In genomic region chr19:61257733-61258132, GRCm38 (mm10) we compare ENCODE assay signal across 33 mouse cellular contexts. TPM values are rescaled to one million over a fixed set of nuclear protein-coding genes. Genes with fewer than 3 reads are reported as not detected.
DNase-seq lines count a peak whose midpoint lies in the region; ATAC-seq and TF ChIP-seq lines count a peak whose summit lies in the region.
"Had no signal": no experiment of that assay in that cellular context is flagged by ENCODE, and none has a peak within 500 bp of the region (broad histone marks: within the 10 kb centered on the region; RNA-seq: fewer than 3 reads in every experiment).

No protein-coding gene starts in this region.

- H3K9me3 ChIP-seq in ES-E14 (ENCODE audit: control insufficient read depth, insufficient read depth, low read depth, low read length): no peaks in the 10 kb centered on the region
- H3K9me3 ChIP-seq: embryonic facial prominence, embryonic 12.5 days; embryonic facial prominence, embryonic 15.5 days; forebrain, embryonic 12.5 days; forebrain, embryonic 15.5 days; heart, embryonic 10.5 days; hindbrain, embryonic 12.5 days; hindbrain, embryonic 15.5 days had no signal

- in situ Hi-C loops in ES-E14 (cut with MboI; ENCODE audit: low sequenced_read_pairs in 2 of 2, unreplicated experiment in 2 of 2): no loop called here

- no peak for TF ChIP-seq POLR2A in thymus, adult 2 months (IDR thresholded peaks at IDR 0.05; ENCODE audit: control insufficient read depth, extremely low read depth, insufficient read depth, low read length, poor library complexity)

- peak; percentile 88 for DNase-seq in heart, adult 11 months
- no peak for DNase-seq in heart, postnatal 4 days
- no peak for DNase-seq in ES-E14 (ENCODE audit: low read depth, low spot score)
- DNase-seq in right cerebral cortex, adult 18-20 months: no peak
- no peak for DNase-seq in thymus, adult 2 months
- DNase-seq: adrenal gland, postnatal 10 days; adrenal gland, postnatal 36 days; B cell, adult 2 months; cerebellum, adult 18-20 months; cerebellum, adult 9-10 months; cerebellum, postnatal 14 days; gastrocnemius, postnatal 25 days; heart, adult 2 months; heart, postnatal 14 days had no signal

- no peak overlapping the region for H3K9ac ChIP-seq in ES-E14 (ENCODE audit: insufficient read depth, low read depth, low read length, poor library complexity, severe bottlenecking)
- H3K9ac ChIP-seq: embryonic facial prominence, embryonic 12.5 days; embryonic facial prominence, embryonic 15.5 days; forebrain, embryonic 12.5 days; forebrain, embryonic 15.5 days; heart, embryonic 13.5 days; hindbrain, embryonic 12.5 days; hindbrain, embryonic 15.5 days had no signal

- H3K4me3 ChIP-seq in ES-E14 (ENCODE audit: insufficient read depth in 1 of 2, low read depth in 1 of 2, low read length in 2 of 2, poor library complexity in 1 of 2, severe bottlenecking in 1 of 2): peak overlapping the region; percentile 18 to 42; a peak in 2 of 4 replicates
- no peak overlapping the region for H3K4me3 ChIP-seq in thymus, adult 2 months (ENCODE audit: control insufficient read depth, insufficient read depth, low read length)
- H3K4me3 ChIP-seq: embryonic facial prominence, embryonic 12.5 days; embryonic facial prominence, embryonic 15.5 days; erythroblast, embryonic 14.5 days; forebrain, embryonic 12.5 days; forebrain, embryonic 15.5 days; heart, adult 2 months; heart, embryonic 10.5 days; heart, embryonic 13.5 days; hindbrain, embryonic 12.5 days; hindbrain, embryonic 15.5 days had no signal

- H3K27me3 ChIP-seq in thymus, adult 2 months (ENCODE audit: control insufficient read depth, insufficient read depth, low read length): no peaks in the 10 kb centered on the region
- H3K27me3 ChIP-seq: CH12.LX; embryonic facial prominence, embryonic 12.5 days; embryonic facial prominence, embryonic 15.5 days; forebrain, embryonic 15.5 days; heart, embryonic 13.5 days; hindbrain, embryonic 12.5 days; hindbrain, embryonic 15.5 days had no signal

- H3K27ac ChIP-seq in ES-E14 (ENCODE audit: insufficient read depth, low read depth, low read length, poor library complexity, severe bottlenecking): no peak overlapping the region
- H3K27ac ChIP-seq in thymus, adult 2 months (ENCODE audit: control insufficient read depth, insufficient read depth, low read length): no peak overlapping the region
- H3K27ac ChIP-seq: embryonic facial prominence, embryonic 12.5 days; embryonic facial prominence, embryonic 15.5 days; forebrain, embryonic 12.5 days; forebrain, embryonic 15.5 days; heart, adult 2 months; heart, embryonic 10.5 days; heart, embryonic 13.5 days; hindbrain, embryonic 12.5 days; hindbrain, embryonic 15.5 days had no signal

- WGBS in thymus, adult 2 months: 97% methylated on average over 18 of the region's 18 CpGs

- no peaks in the 10 kb centered on the region for H3K4me1 ChIP-seq in ES-E14 (ENCODE audit: control insufficient read depth in 2 of 2, insufficient read depth in 2 of 2, low read length in 2 of 2, poor library complexity in 1 of 2)
- H3K4me1 ChIP-seq in thymus, adult 2 months (replicated peaks; ENCODE audit: control insufficient read depth, insufficient read depth, low read length): no peaks in the 10 kb centered on the region
- H3K4me1 ChIP-seq: embryonic facial prominence, embryonic 12.5 days; embryonic facial prominence, embryonic 15.5 days; forebrain, embryonic 12.5 days; forebrain, embryonic 15.5 days; heart, embryonic 10.5 days; heart, embryonic 13.5 days; hindbrain, embryonic 12.5 days; hindbrain, embryonic 15.5 days had no signal

- H3K36me3 ChIP-seq in ES-E14 (ENCODE audit: control insufficient read depth, insufficient read depth, low read length, poor library complexity, severe bottlenecking): no peaks in the 10 kb centered on the region
- H3K36me3 ChIP-seq in thymus, adult 2 months (ENCODE audit: control insufficient read depth, insufficient read depth, low read length): no peaks in the 10 kb centered on the region
- H3K36me3 ChIP-seq: embryonic facial prominence, embryonic 12.5 days; embryonic facial prominence, embryonic 15.5 days; forebrain, embryonic 12.5 days; forebrain, embryonic 15.5 days; heart, embryonic 10.5 days; heart, embryonic 13.5 days; hindbrain, embryonic 12.5 days; hindbrain, embryonic 15.5 days had no signal

- ATAC-seq in erythroblast, adult 5-6 weeks (replicated peaks; ENCODE audit: low FRiP score, poor library complexity, severe bottlenecking): 0 out of 2 replicates have a peak, but pooled peaks have one; percentile 39
- ATAC-seq: forebrain, embryonic 15.5 days; intestine, postnatal 0 days had no signal

- no peak for TF ChIP-seq CTCF in thymus, adult 2 months (IDR thresholded peaks at IDR 0.05; ENCODE audit: borderline replicate concordance, control insufficient read depth, extremely low read depth, insufficient read depth, low read length, poor library complexity)

TF ChIP-seq in ES-E14, 5 proteins besides CTCF, POLR2A, EP300 and RAD21:
- no peak for TF ChIP-seq CHD2 (IDR thresholded peaks at IDR 0.05; ENCODE audit: low read depth, low read length)
- no peak for TF ChIP-seq ZNF384 (IDR thresholded peaks at IDR 0.05; ENCODE audit: low read depth, low read length)
- no peak for TF ChIP-seq ZC3H11A (IDR thresholded peaks at IDR 0.05; ENCODE audit: borderline replicate concordance, low read depth, low read length)
- no peak for TF ChIP-seq MAFK (IDR thresholded peaks at IDR 0.05; ENCODE audit: insufficient read depth, low read depth, low read length)
- no peak for TF ChIP-seq HCFC1 (IDR thresholded peaks at IDR 0.05; ENCODE audit: borderline replicate concordance, insufficient read depth, low read length)

RNA-seq across cellular contexts. Expression of gene Csf2ra, which starts 29.5 kb away (rescaled TPM):
- total RNA-seq in heart, postnatal 4 days (2021): 10 to 100 TPM; 15.0 to 17.5 TPM
- 17.3 and 32.8 TPM in 2 replicates for total RNA-seq in ES-E14 (2012; rRNA removed)
- 39.8 and 49.9 TPM in 2 replicates for total RNA-seq in erythroblast, adult 5-6 weeks (2015; ENCODE audit: low replicate concordance)
- total RNA-seq in erythroblast, adult 5-6 weeks (2017; ENCODE audit: low replicate concordance): 16.9 and 22.8 TPM in 2 replicates
- polyA plus RNA-seq in thymus, adult 2 months (2012; rRNA removed): 211 and 216 TPM in 2 replicates
- total RNA-seq: MEL had no signal

RNA-seq across cellular contexts. Expression of gene Gm21060, which starts 39.1 kb away (rescaled TPM):
- total RNA-seq in heart, postnatal 4 days (2021): not detected
- total RNA-seq in ES-E14 (2012; rRNA removed): 13.5 TPM in 1 of 2 replicates, not detected in the other
- total RNA-seq in erythroblast, adult 5-6 weeks (2015; ENCODE audit: low replicate concordance): not detected in 2 replicates
- total RNA-seq in erythroblast, adult 5-6 weeks (2017; ENCODE audit: low replicate concordance): not detected in 2 replicates
- not detected in 2 replicates for polyA plus RNA-seq in thymus, adult 2 months (2012; rRNA removed)
- total RNA-seq: adrenal gland, adult 18-20 months; adrenal gland, postnatal 10 days; adrenal gland, postnatal 36 days; CH12.LX; gastrocnemius, adult 8-10 months; gastrocnemius, postnatal 25 days; heart, adult 2 months; heart, postnatal 14 days; hematopoietic stem cell, adult 5-6 weeks; MEL had no signal
- polyA plus RNA-seq: embryonic facial prominence, embryonic 12.5 days; embryonic facial prominence, embryonic 15.5 days; erythroblast, embryonic 14.5 days; forebrain, embryonic 12.5 days; forebrain, embryonic 15.5 days; gonadal fat pad, adult 2 months; heart, adult 2 months; heart, embryonic 10.5 days; heart, embryonic 13.5 days; heart, embryonic 16.5 days; hindbrain, embryonic 12.5 days; hindbrain, embryonic 15.5 days; intestine, embryonic 14.5 days; intestine, postnatal 0 days had no signal

Comparison
In these comparisons a context has a peak if more than half of its experiments do, and no peak if none do; other contexts are left out.
1. RNA of gene Gm21060, which starts 39.1 kb away (total RNA-seq): 13.5 TPM in ES-E14; not detected in heart, postnatal 4 days and not detected in erythroblast, adult 5-6 weeks; every median in the first group is over 10 times any median in the second.